Mouse (Mus musculus) midbrain, embryonic 16.5 days (tissue): ENCODE results near the gene Parva. TPM values are rescaled to one million over a fixed set of nuclear protein-coding genes. Genes with fewer than 3 reads are reported as not detected.
A peak's percentile ranks its signal among the peaks of the same experiment; 100 is the strongest.

Experiments used
- ATAC-seq: fragments of 200-750 bp; cut with Nextera tagmentation; 2 replicates; pipeline ENCODE4 v1.8.0; 2017; ENCODE audit warnings: moderate TSS enrichment
- H3K27ac ChIP-seq: fragments of 300-500 bp; sonication (generic); 2 replicates; pipeline ENCODE4 v1.5.1; 2014; ENCODE audit warnings: mild to moderate bottlenecking, low read length, mixed read lengths
- H3K27me3 ChIP-seq: fragments of 300-500 bp; sonication (generic); 2 replicates; pipeline ENCODE4 v1.6.1; 2014; ENCODE audit warnings: low read depth, low read length, mixed read lengths; ENCODE audit not compliant: control insufficient read depth, insufficient read depth
- H3K36me3 ChIP-seq: fragments of 300-500 bp; sonication (generic); 2 replicates; pipeline ENCODE4 v1.6.1; 2014; ENCODE audit warnings: mild to moderate bottlenecking, low read length, moderate library complexity, mixed read lengths; ENCODE audit not compliant: control insufficient read depth, insufficient read depth
- H3K4me1 ChIP-seq: fragments of 300-500 bp; sonication (generic); 2 replicates; pipeline ENCODE4 v1.6.1; 2014; ENCODE audit warnings: mild to moderate bottlenecking, low read length, mixed read lengths; ENCODE audit not compliant: control insufficient read depth, insufficient read depth
- H3K4me2 ChIP-seq: fragments of 300-500 bp; sonication (generic); 2 replicates; pipeline ENCODE4 v1.6.1; 2014; ENCODE audit warnings: mild to moderate bottlenecking, low read length, mixed read lengths
- H3K4me3 ChIP-seq: fragments of 300-500 bp; sonication (generic); 2 replicates; pipeline ENCODE4 v1.5.1; 2014; ENCODE audit warnings: low read depth, mild to moderate bottlenecking, low read length, moderate library complexity, mixed read lengths
- H3K9ac ChIP-seq: fragments of 300-500 bp; sonication (generic); 2 replicates; pipeline ENCODE4 v1.6.1; 2014; ENCODE audit warnings: low read depth, low read length, mixed read lengths
- H3K9me3 ChIP-seq: fragments of 300-500 bp; sonication (generic); replicated peaks from 2 replicates; pipeline ENCODE4 v1.6.1; 2014; ENCODE audit warnings: mild to moderate bottlenecking, low read length, mixed read lengths; ENCODE audit not compliant: control insufficient read depth, poor library complexity, severe bottlenecking
- WGBS: fragments of 180-500 bp; shearing (Covaris S2); extraction: QIAGEN DNeasy Blood & Tissue Kit; methylation state at CpG from one replicate; pipeline ENCODE4 v1.1.7; 2014; 5-methylcytosine and 5-hydroxymethylcytosine counted together
- polyA plus RNA-seq: library from polyadenylated mRNA; unstranded; fragments of >200 nt; fragmentation: Nextera tagmentation; extraction: Ambion mirVana; gene quantifications from 2 replicates; pipeline ENCODE4 v1.2.1, GENCODE M21; 2015

Gene Parva
- 24.5 and 24.9 TPM in 2 replicates for polyA plus RNA-seq

DNA sequence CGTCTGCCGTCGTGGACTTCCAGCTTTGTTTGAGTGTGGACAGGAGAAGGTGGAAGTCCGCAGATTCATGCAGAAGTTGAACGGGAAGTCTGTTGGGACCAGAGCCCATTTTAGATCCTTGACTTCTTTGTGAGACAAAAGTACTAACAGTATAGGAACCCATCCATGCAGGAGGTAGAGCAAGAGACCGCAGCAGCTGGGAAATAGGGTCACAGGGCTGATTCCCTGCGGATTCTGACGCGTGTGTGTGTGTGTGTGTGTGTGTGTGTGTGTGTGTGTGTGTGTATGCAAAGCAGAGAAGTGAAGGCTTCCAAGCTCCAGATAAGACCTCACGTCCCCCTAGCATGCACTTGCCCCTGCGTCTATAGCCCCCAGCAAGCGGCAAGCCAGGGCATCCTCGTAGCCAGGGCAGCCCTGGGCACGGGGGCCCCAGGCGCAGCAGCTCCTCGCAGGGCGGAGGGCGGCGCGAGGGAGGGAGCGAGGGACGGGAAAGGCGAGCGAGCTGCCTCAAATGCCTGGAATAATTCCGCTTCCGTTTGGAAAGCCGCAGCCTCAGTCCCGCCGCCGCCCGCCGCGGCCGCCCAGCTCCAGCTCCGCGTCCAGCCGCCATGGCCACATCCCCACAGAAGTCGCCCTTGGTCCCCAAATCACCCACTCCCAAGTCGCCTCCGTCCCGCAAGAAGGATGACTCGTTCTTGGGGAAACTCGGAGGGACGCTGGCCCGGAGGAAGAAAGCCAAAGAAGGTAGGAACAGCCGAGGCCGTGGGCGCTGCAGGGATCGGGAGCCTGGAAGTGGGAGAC is at the start of gene Parva:
Parva (plus strand) TSS at position 149 of the 801 bp plus-strand sequence.
- H3K9me3 ChIP-seq: no peaks in the 10 kb centered on the region
- H3K36me3 ChIP-seq: no peaks in the 10 kb centered on the region
- peaks cover 7% of the 10 kb centered on the region for H3K4me1 ChIP-seq
- peak within 1 kb of the TSS; percentile 97 for H3K4me2 ChIP-seq
- peak within 1 kb of the TSS; percentile 63 for H3K4me3 ChIP-seq
- WGBS: 2% methylated on average over 46 of the region's 49 CpGs
- peak; percentile 93 for ATAC-seq
- no peaks in the 10 kb centered on the region for H3K27me3 ChIP-seq
- peak within 1 kb of the TSS; percentile 75 for H3K9ac ChIP-seq
- H3K27ac ChIP-seq: peak within 1 kb of the TSS; percentile 77

DNA sequence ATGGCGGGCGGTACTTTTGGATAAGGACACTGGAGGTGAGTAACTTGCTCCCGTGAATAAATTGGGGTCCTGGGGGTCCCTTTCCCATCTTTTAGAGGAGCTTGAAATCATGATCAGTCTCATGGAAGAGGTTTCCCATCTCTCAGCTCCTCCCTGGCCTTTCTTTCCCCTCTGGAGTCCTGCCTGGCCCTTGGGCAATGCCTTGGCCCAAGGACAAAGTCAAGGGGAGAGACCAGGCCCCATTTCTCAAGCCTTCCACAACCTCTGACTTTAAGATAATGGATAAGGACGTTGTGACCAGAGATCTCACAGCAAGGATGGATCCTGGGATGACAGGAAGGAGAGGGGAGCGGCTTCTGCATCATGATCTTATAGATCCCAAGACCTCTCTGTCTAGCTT is 49.2 kb upstream of the Parva start:
- Histone ChIP-seq H3K9ac (no peak overlapping the region), H3K9me3 (no peaks in the 10 kb centered on the region), H3K27ac (no peak overlapping the region), H3K4me3 (no peak overlapping the region), H3K4me2 (no peak overlapping the region), H3K27me3 (no peaks in the 10 kb centered on the region), H3K36me3 (no peaks in the 10 kb centered on the region), H3K4me1 (no peaks in the 10 kb centered on the region)
- ATAC-seq: no peak
- WGBS: 92% methylated on average over 5 of the region's 5 CpGs

DNA sequence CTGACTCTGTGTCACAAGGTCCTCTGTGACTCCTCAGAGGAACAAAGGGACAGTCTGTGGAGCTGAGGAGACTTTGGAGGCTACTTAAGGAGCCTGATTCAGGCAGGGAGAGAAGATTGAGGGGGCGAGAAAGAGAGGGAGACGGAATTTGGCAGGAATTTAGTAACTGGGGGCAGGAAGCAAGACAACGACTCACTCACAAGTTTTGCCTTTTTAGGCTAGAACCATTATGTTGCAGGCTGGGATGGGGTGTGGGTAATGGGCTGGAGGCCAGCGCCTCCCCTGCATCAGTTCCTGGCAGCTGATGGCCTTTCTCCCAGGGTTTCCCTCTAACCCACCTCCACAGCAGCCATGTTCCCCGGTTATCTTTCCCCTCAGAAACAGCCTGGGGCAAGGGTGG is 48.8 kb upstream of the Parva start:
- 89% methylated on average over 5 of the region's 5 CpGs for WGBS
- Histone ChIP-seq H3K4me3 (no peak overlapping the region), H3K27me3 (no peaks in the 10 kb centered on the region), H3K9me3 (no peaks in the 10 kb centered on the region), H3K36me3 (no peaks in the 10 kb centered on the region), H3K9ac (no peak overlapping the region), H3K27ac (no peak overlapping the region), H3K4me1 (no peaks in the 10 kb centered on the region), H3K4me2 (no peak overlapping the region)
- no peak for ATAC-seq

DNA sequence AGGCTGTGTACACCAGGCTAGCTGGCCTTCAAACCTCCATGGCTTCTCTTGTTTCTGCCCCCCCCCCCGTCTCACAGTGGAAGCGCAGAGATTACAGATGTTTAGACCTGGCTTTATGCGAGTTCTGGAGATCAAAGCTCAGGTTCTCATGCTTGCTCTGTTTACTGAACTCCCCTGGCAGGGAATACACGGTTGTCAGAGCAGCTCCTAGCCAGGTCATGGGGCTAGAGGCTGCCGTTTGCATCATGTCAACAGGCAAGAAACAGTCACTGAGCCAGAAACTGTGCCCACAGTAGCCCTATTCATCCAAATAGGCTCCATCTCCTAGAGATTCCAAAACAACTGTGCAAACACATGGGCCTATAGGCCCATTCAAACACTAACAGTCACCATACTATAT is 40.8 kb upstream of the Parva start:
- H3K4me2 ChIP-seq: no peak overlapping the region
- H3K27me3 ChIP-seq: no peaks in the 10 kb centered on the region
- no peak for ATAC-seq
- WGBS: 75% methylated on average over 5 of the region's 5 CpGs
- H3K9me3 ChIP-seq: no peaks in the 10 kb centered on the region
- H3K27ac ChIP-seq: no peak overlapping the region
- no peak overlapping the region for H3K4me3 ChIP-seq
- no peak overlapping the region for H3K9ac ChIP-seq
- peaks cover 23% of the 10 kb centered on the region for H3K4me1 ChIP-seq
- no peaks in the 10 kb centered on the region for H3K36me3 ChIP-seq

DNA sequence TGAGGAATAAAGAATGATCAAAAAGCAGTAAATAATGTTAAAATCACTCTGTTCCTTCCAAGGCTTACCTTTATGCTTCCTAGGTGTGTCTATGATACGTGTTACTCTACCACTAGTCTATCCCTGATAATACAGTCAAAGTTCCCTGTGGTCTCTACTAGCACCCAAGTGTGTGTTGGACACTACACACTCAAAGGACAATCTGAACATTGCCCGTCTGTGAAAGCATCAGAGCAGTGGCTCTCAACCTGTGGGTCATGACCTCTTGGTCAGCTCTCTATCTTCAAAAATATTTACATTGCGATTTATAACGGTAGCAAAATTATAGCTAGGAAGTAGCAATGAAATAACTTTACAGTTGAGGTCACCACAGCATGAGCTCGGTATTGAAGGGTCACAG is 39.4 kb upstream of the Parva start:
- H3K27me3 ChIP-seq: no peaks in the 10 kb centered on the region
- H3K4me3 ChIP-seq: no peak overlapping the region
- H3K9ac ChIP-seq: no peak overlapping the region
- no peak for ATAC-seq
- H3K9me3 ChIP-seq: no peaks in the 10 kb centered on the region
- 88% methylated on average over 5 of the region's 5 CpGs for WGBS
- H3K4me1 ChIP-seq: peaks cover 26% of the 10 kb centered on the region
- no peak overlapping the region for H3K4me2 ChIP-seq
- no peaks in the 10 kb centered on the region for H3K36me3 ChIP-seq
- H3K27ac ChIP-seq: no peak overlapping the region

DNA sequence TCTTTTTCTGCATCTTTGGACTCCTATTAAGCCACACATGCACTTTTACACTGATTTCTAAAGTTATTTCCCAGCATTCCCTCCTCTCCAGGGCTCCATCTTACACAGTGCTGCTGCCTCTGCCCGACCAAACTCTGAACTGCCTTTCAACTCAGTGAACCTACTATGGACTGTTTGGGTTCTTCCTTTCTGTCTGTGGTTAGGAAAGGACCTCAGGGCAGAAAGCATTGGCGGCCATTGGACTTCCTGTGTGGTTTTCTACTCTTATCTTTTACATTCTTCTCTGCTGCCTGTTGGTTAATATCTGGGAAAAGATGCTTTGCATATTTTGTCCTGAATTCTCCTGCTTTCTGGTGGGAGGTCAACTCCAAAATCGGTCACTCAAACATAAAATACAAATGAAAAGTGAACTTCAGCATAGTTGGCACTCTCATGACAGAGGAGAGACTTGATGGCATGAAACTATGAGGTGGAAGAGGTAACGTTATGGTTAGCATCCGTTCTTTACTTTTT is 38.9 kb upstream of the Parva start:
- H3K27me3 ChIP-seq: no peaks in the 10 kb centered on the region
- H3K4me1 ChIP-seq: peaks cover 26% of the 10 kb centered on the region
- no peak overlapping the region for H3K9ac ChIP-seq
- no peak overlapping the region for H3K27ac ChIP-seq
- H3K9me3 ChIP-seq: no peaks in the 10 kb centered on the region
- ATAC-seq: no peak
- no peak overlapping the region for H3K4me2 ChIP-seq
- WGBS: 88% methylated on average over 5 of the region's 5 CpGs
- H3K4me3 ChIP-seq: no peak overlapping the region
- H3K36me3 ChIP-seq: no peaks in the 10 kb centered on the region

DNA sequence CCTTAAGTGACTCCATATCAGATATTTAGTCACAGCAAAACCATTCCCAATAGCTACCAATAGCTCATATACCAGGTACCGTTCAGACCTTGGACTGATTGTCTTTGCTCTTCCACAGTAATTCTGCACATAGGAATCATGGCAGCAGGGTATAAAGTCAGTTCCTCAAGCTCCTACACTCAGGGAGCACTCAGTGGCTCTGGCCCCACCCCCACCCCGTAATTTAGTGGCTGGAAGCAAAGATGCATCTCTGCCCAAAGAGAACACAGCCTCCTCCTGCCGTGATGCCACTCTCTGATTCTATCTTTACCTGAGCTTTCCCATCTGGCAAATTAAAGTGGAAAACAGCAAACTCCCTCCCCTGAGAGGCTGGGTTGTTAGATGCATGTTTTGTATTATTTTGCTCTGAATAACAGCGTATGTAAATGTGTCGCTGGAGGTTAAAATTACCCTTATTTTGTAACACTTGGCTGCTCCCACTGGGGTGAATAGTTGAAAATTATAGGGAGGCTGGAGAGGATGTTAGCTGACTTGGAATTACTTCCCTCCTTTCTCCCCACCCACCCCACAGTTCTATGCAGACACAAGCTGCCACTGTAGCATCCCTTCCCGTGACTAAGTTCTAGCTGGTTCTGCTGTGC is 37.6 kb upstream of the Parva start:
- Histone ChIP-seq H3K9ac (no peak overlapping the region), H3K4me1 (peaks cover 26% of the 10 kb centered on the region), H3K27me3 (no peaks in the 10 kb centered on the region), H3K4me3 (no peak overlapping the region), H3K4me2 (no peak overlapping the region), H3K9me3 (no peaks in the 10 kb centered on the region), H3K36me3 (no peaks in the 10 kb centered on the region), H3K27ac (peak overlapping the region; percentile 44)
- 32% methylated on average over 6 of the region's 6 CpGs for WGBS
- ATAC-seq: peak; percentile 56; the same call in 1 of the 2 replicates

DNA sequence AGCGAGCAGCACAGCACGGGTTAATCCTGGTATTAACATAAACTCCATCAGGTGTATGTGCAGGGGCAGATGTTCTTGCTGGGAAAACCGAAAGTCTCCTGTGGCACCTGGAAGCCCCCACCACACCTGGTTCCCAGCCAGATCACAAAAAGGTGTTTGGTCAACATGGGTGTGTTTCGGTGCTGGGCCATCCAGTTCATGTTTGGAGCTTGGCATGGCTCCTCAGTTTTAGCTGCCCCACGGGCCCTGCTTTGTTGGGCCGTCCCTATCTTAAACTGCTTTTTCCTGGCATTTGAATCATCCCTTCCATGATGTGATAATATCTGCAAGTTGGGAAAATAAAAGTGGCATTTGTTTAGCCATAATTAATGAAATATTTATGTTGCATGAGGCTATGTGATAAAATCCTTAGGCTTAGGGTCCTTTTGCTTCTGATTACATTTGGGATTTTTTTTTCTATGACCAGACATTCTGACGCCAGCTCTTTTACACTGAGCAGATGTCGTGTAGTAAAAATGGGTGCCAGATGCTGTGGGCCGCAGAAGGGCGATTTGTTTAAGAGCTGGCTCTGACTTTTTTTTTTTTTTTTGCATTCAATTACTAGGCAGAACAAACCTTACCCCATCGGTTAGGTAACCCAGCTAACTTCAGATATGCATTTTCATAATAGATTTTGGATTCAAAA is 36.9 kb upstream of the Parva start:
- peak overlapping the region; percentile 54 for H3K27ac ChIP-seq
- H3K4me3 ChIP-seq: no peak overlapping the region
- ATAC-seq: no peak
- H3K4me1 ChIP-seq: peaks cover 26% of the 10 kb centered on the region
- no peaks in the 10 kb centered on the region for H3K36me3 ChIP-seq
- no peak overlapping the region for H3K9ac ChIP-seq
- H3K27me3 ChIP-seq: no peaks in the 10 kb centered on the region
- 18% methylated on average over 11 of the region's 11 CpGs for WGBS
- H3K9me3 ChIP-seq: no peaks in the 10 kb centered on the region
- no peak overlapping the region for H3K4me2 ChIP-seq
